In genomic region chrX:134564326-134564725, GRCm38 (mm10) we compare ENCODE assay signal across 1 mouse cellular context.
A peak's percentile ranks its signal among the peaks of the same experiment; 100 is the strongest.
TF ChIP-seq lines count a peak whose summit lies in the region.

No protein-coding gene starts in this region.

TF ChIP-seq in MEL, 35 proteins besides CTCF, POLR2A, EP300 and RAD21 (continued from another document):
- TF ChIP-seq MEF2A (IDR thresholded peaks at IDR 0.05; ENCODE audit: extremely low read depth, insufficient replicate concordance, low read depth, low read length, poor library complexity, severe bottlenecking) (peak; percentile 94), MYC (IDR thresholded peaks at IDR 0.05; ENCODE audit: low read depth, low read length) (peak; percentile 77; the same call in 1 of the 2 replicates), ZMIZ1 (IDR thresholded peaks at IDR 0.05; ENCODE audit: low read depth, low read length) (no peak), POLR2AphosphoS5 (IDR thresholded peaks at IDR 0.05; ENCODE audit: borderline replicate concordance, low read depth, low read length) (no peak), MAFK (IDR thresholded peaks at IDR 0.05; ENCODE audit: borderline replicate concordance, low read depth, low read length) (peak; percentile 62; the same call in 1 of the 2 replicates), NRF1 (IDR thresholded peaks at IDR 0.05; ENCODE audit: insufficient read depth, low read depth, low read length, poor library complexity, severe bottlenecking) (no peak), MYB (IDR thresholded peaks at IDR 0.05; ENCODE audit: low read depth, low read length) (no peak; the same call in 1 of the 2 replicates), RCOR1 (IDR thresholded peaks at IDR 0.05; ENCODE audit: low read depth, low read length) (0 out of 2 replicates have a peak, but pooled peaks have one; percentile 72), ZNF384 (IDR thresholded peaks at IDR 0.05; ENCODE audit: low read depth, low read length) (no peak; the same call in 1 of the 2 replicates), MAZ (IDR thresholded peaks at IDR 0.05; ENCODE audit: low read depth, low read length) (no peak), TAL1 (IDR thresholded peaks at IDR 0.05; ENCODE audit: low read length) (peak; percentile 39), USF2 (IDR thresholded peaks at IDR 0.05; ENCODE audit: borderline replicate concordance in 1 of 2, insufficient read depth in 1 of 2, low read depth in 1 of 2, low read length in 2 of 2) (no peak), TBP (IDR thresholded peaks at IDR 0.05; ENCODE audit: low read depth, low read length) (peak; percentile 80), SIN3A (IDR thresholded peaks at IDR 0.05; ENCODE audit: low read length) (peak; percentile 99), KAT2A (conservative IDR thresholded peaks at IDR 0.05; ENCODE audit: low read depth, low read length) (no peak), ETS1 (IDR thresholded peaks at IDR 0.05; ENCODE audit: low read depth, low read length) (peak; percentile 98), NELFE (IDR thresholded peaks at IDR 0.05; ENCODE audit: low read depth, low read length) (no peak), ELF1 (IDR thresholded peaks at IDR 0.05; ENCODE audit: low read depth, low read length) (peak; percentile 88), GABPA (IDR thresholded peaks at IDR 0.05; ENCODE audit: low read depth, low read length) (no peak), CHD2 (IDR thresholded peaks at IDR 0.05; ENCODE audit: low read length) (no peak), CHD1 (IDR thresholded peaks at IDR 0.05; ENCODE audit: low read depth, low read length) (no peak), HCFC1 (IDR thresholded peaks at IDR 0.05; ENCODE audit: low read depth, low read length) (peak; percentile 71)
TF ChIP-seq in MEL: peak in this region for 16.
